15 mouse cellular contexts compared by ENCODE assay signal in the genomic region with DNA sequence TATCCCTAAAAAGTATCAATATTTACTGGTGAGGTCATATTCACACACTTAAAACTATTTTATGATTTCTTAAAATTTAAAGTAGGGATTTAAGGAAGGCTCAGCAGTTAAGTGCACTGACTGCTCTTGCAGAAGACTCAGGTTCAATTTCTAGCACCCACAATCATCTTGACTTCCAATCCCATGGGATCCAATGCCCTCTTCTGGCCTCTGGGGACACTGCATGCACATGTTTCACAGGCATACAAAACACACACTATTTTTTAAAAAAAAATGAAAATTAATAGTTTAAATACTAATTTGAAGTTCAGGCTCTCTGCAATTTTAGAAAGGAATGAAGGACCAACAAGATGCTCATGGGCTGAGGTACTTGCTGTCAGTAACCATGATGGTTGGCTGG. TPM values are rescaled to one million over a fixed set of nuclear protein-coding genes. Genes with fewer than 3 reads are reported as not detected.
A peak's percentile ranks its signal among the peaks of the same experiment; 100 is the strongest.
DNase-seq lines count a peak whose midpoint lies in the region; ATAC-seq and TF ChIP-seq lines count a peak whose summit lies in the region.
"Had no signal": no experiment of that assay in that cellular context is flagged by ENCODE, and none has a peak within 500 bp of the region (broad histone marks: within the 10 kb centered on the region; RNA-seq: fewer than 3 reads in every experiment).

No protein-coding gene starts in this region.

- H3K4me2 ChIP-seq in kidney, embryonic 15.5 days = no peak overlapping the region
- H3K4me2 ChIP-seq in lung, postnatal 0 days (replicated peaks; ENCODE audit: low read depth, low read length) = no peak overlapping the region
- H3K4me2 ChIP-seq in forebrain, embryonic 13.5 days = no peak overlapping the region
- H3K4me2 ChIP-seq: embryonic facial prominence, embryonic 15.5 days; heart, embryonic 13.5 days; limb, embryonic 12.5 days; midbrain, embryonic 13.5 days had no signal

- TF ChIP-seq EP300 in lung, postnatal 0 days (IDR thresholded peaks at IDR 0.05) = no peak

- H3K9ac ChIP-seq in kidney, embryonic 15.5 days = no peak overlapping the region
- H3K9ac ChIP-seq in lung, postnatal 0 days (replicated peaks; ENCODE audit: low read depth) = no peak overlapping the region
- H3K9ac ChIP-seq in forebrain, embryonic 13.5 days = no peak overlapping the region
- H3K9ac ChIP-seq: embryonic facial prominence, embryonic 15.5 days; heart, embryonic 13.5 days; limb, embryonic 12.5 days; midbrain, embryonic 13.5 days had no signal

- no peaks in the 10 kb centered on the region for H3K27me3 ChIP-seq in kidney, embryonic 15.5 days
- no peaks in the 10 kb centered on the region for H3K27me3 ChIP-seq in lung, postnatal 0 days (replicated peaks; ENCODE audit: insufficient read depth, low read length)
- no peaks in the 10 kb centered on the region for H3K27me3 ChIP-seq in forebrain, embryonic 13.5 days
- H3K27me3 ChIP-seq: embryonic facial prominence, embryonic 15.5 days; heart, embryonic 13.5 days; limb, embryonic 12.5 days; midbrain, embryonic 13.5 days had no signal

- no peak overlapping the region for H3K4me3 ChIP-seq in kidney, embryonic 15.5 days (replicated peaks)
- no peak overlapping the region for H3K4me3 ChIP-seq in lung, postnatal 0 days (ENCODE audit: low read depth, low read length)
- no peak overlapping the region for H3K4me3 ChIP-seq in forebrain, embryonic 13.5 days
- H3K4me3 ChIP-seq: embryonic facial prominence, embryonic 15.5 days; heart, embryonic 13.5 days; hindbrain, embryonic 10.5 days; limb, embryonic 12.5 days; midbrain, embryonic 13.5 days had no signal

- no peaks in the 10 kb centered on the region for H3K36me3 ChIP-seq in kidney, embryonic 15.5 days
- no peaks in the 10 kb centered on the region for H3K36me3 ChIP-seq in lung, postnatal 0 days (ENCODE audit: insufficient read depth, low read length)
- no peaks in the 10 kb centered on the region for H3K36me3 ChIP-seq in forebrain, embryonic 13.5 days (ENCODE audit: poor library complexity, severe bottlenecking)
- H3K36me3 ChIP-seq: embryonic facial prominence, embryonic 15.5 days; heart, embryonic 13.5 days; hindbrain, embryonic 10.5 days; limb, embryonic 12.5 days; midbrain, embryonic 13.5 days had no signal

- ATAC-seq in kidney, embryonic 15.5 days (replicated peaks; ENCODE audit: low FRiP score) = no peak
- ATAC-seq in lung, postnatal 0 days = no peak
- ATAC-seq in megakaryocyte progenitor cell, adult 5-6 weeks (replicated peaks; ENCODE audit: poor library complexity) = peak; percentile 37; the same call in 1 of the 2 replicates
- ATAC-seq in forebrain, embryonic 13.5 days = no peak
- ATAC-seq: midbrain, embryonic 13.5 days had no signal

- TF ChIP-seq CTCF in lung, postnatal 0 days (IDR thresholded peaks at IDR 0.05) = peak; percentile 56

- H3K4me1 ChIP-seq in kidney, embryonic 15.5 days = peaks cover 10% of the 10 kb centered on the region
- 0 out of 2 replicates have a peak, but pooled peaks cover 3% of the 10 kb centered on the region for H3K4me1 ChIP-seq in lung, postnatal 0 days (ENCODE audit: insufficient read depth, low read depth, low read length)
- H3K4me1 ChIP-seq in forebrain, embryonic 13.5 days = peaks cover 9% of the 10 kb centered on the region

- no peak overlapping the region for H3K27ac ChIP-seq in kidney, embryonic 15.5 days
- no peak overlapping the region for H3K27ac ChIP-seq in lung, postnatal 0 days (ENCODE audit: low read length)
- H3K27ac ChIP-seq in forebrain, embryonic 13.5 days = no peak overlapping the region
- H3K27ac ChIP-seq: embryonic facial prominence, embryonic 15.5 days; heart, embryonic 13.5 days; hindbrain, embryonic 10.5 days; limb, embryonic 12.5 days; midbrain, embryonic 13.5 days had no signal

- peak; percentile 10 for DNase-seq in adrenal gland, postnatal 14 days
- DNase-seq in adrenal gland, postnatal 25 days = no peak
- peak; percentile 13 for DNase-seq in kidney, postnatal 10 days
- DNase-seq in lung, postnatal 0 days (ENCODE audit: low spot score) = no peak
- DNase-seq in lung, adult 18-20 months = no peak
- DNase-seq: cerebellum, adult 11-12 months; lung, postnatal 14 days had no signal

- no peaks in the 10 kb centered on the region for H3K9me3 ChIP-seq in kidney, embryonic 15.5 days (replicated peaks)
- no peaks in the 10 kb centered on the region for H3K9me3 ChIP-seq in lung, postnatal 0 days (ENCODE audit: low read length)
- H3K9me3 ChIP-seq in forebrain, embryonic 13.5 days (replicated peaks) = no peaks in the 10 kb centered on the region
- H3K9me3 ChIP-seq: embryonic facial prominence, embryonic 15.5 days; heart, embryonic 13.5 days; hindbrain, embryonic 10.5 days; limb, embryonic 12.5 days; midbrain, embryonic 13.5 days had no signal

RNA-seq across cellular contexts. Expression of a gene that starts 6.5 kb away (rescaled TPM):
- total RNA-seq in adrenal gland, postnatal 14 days (2021) = 43.5 and 52.2 TPM in 2 replicates
- total RNA-seq in adrenal gland, postnatal 25 days (2021) = 52.8 and 55.6 TPM in 2 replicates
- polyA plus RNA-seq in kidney, embryonic 15.5 days (2015; fragmentation: Nextera tagmentation; extraction: Ambion mirVana) = 17.3 and 19.0 TPM in 2 replicates
- 11.2 and 12.2 TPM in 2 replicates for polyA plus RNA-seq in lung, postnatal 0 days (2015; fragmentation: Nextera tagmentation; extraction: Ambion mirVana)
- 46.1 and 59.4 TPM in 2 replicates for total RNA-seq in megakaryocyte progenitor cell, adult 5-6 weeks (2015)
- total RNA-seq in megakaryocyte progenitor cell, adult 5-6 weeks (2017) = 36.5 and 48.0 TPM in 2 replicates
- polyA plus RNA-seq in forebrain, embryonic 13.5 days (2015; fragmentation: Nextera tagmentation; extraction: Ambion mirVana) = 19.1 and 19.3 TPM in 2 replicates

Comparison
In these comparisons a context has a peak if more than half of its experiments do, and no peak if none do; other contexts are left out.
1. DNase-seq: peak in adrenal gland, postnatal 14 days (single experiment) and kidney, postnatal 10 days (single experiment); none in adrenal gland, postnatal 25 days (single experiment), lung, postnatal 0 days (single experiment) and lung, adult 18-20 months (0 of 2).